Mouse (Mus musculus) MEL (cell line): ENCODE results near the gene Ddr1. TPM values are rescaled to one million over a fixed set of nuclear protein-coding genes. Genes with fewer than 3 reads are reported as not detected.

Source experiments
- DNase-seq: peaks from one replicate; pipeline ENCODE4 v3.0.0; 2011; ENCODE audit warnings: low read depth, low spot score
- H3K27ac ChIP-seq: 2 replicates; pipeline ENCODE4 v1.5.1; 2012; ENCODE audit warnings: low read depth, mild to moderate bottlenecking, control low read depth, low read length, moderate library complexity; ENCODE audit not compliant: control insufficient read depth
- H3K27me3 ChIP-seq, 2 experiments: fragments of 150-350 bp in 1 of 2; sonication (generic) in 1 of 2; 2 replicates each; pipeline ENCODE4 v1.6.1; 2012; ENCODE audit warnings: low read length in 2 of 2, mild to moderate bottlenecking in 2 of 2, improper control_type of control experiment in 1 of 2, moderate library complexity in 1 of 2; ENCODE audit not compliant: insufficient read depth in 2 of 2, control insufficient read depth in 1 of 2
- H3K36me3 ChIP-seq, 2 experiments: 2 replicates each; pipeline ENCODE4 v1.6.1; 2012 to 2014; ENCODE audit warnings: low read length in 2 of 2, improper control_type of control experiment in 1 of 2, inconsistent platforms in 1 of 2, mild to moderate bottlenecking in 1 of 2; ENCODE audit not compliant: insufficient read depth in 2 of 2, control insufficient read depth in 1 of 2
- H3K4me1 ChIP-seq, 2 experiments: fragments of 150-350 bp in 1 of 2; sonication (generic) in 1 of 2; 2 replicates each; pipeline ENCODE4 v1.6.1; 2012; ENCODE audit warnings: low read length in 2 of 2, improper control_type of control experiment in 1 of 2, mild to moderate bottlenecking in 1 of 2; ENCODE audit not compliant: insufficient read depth in 2 of 2, control insufficient read depth in 1 of 2
- H3K4me3 ChIP-seq, 2 experiments: fragments of 150-350 bp in 1 of 2; sonication (generic) in 1 of 2; 2 replicates each; pipeline ENCODE4 v1.5.1; 2012; ENCODE audit warnings: low read depth in 2 of 2, low read length in 2 of 2, mild to moderate bottlenecking in 2 of 2, moderate library complexity in 2 of 2, control low read depth in 1 of 2, improper control_type of control experiment in 1 of 2; ENCODE audit not compliant: control insufficient read depth in 1 of 2, insufficient read depth in 1 of 2
- H3K79me2 ChIP-seq: 2 replicates; pipeline ENCODE4 v1.6.1; 2012; ENCODE audit warnings: mild to moderate bottlenecking, low read length, moderate library complexity; ENCODE audit not compliant: control insufficient read depth, poor library complexity, insufficient read depth
- H3K9ac ChIP-seq: 2 replicates; pipeline ENCODE4 v1.6.1; 2012; ENCODE audit warnings: low read depth, mild to moderate bottlenecking, control low read depth, low read length, moderate library complexity; ENCODE audit not compliant: control insufficient read depth, poor library complexity, severe bottlenecking
- H3K9me3 ChIP-seq: fragments of 150-350 bp; sonication (generic); replicated peaks from 2 replicates; pipeline ENCODE4 v1.6.1; 2012; ENCODE audit warnings: mild to moderate bottlenecking, low read length, improper control_type of control experiment, moderate library complexity; ENCODE audit not compliant: insufficient read depth
- BHLHE40 ChIP-seq: IDR thresholded peaks from 2 replicates; pipeline ENCODE4 v1.6.1; 2012; ENCODE audit warnings: low read depth, mild to moderate bottlenecking, inconsistent platforms, low read length, improper control_type of control experiment, borderline replicate concordance
- CHD1 ChIP-seq: IDR thresholded peaks from 2 replicates; pipeline ENCODE4 v1.6.1; 2012; ENCODE audit warnings: low read depth, mild to moderate bottlenecking, inconsistent platforms, low read length, improper control_type of control experiment
- CHD2 ChIP-seq: IDR thresholded peaks from 2 replicates; pipeline ENCODE4 v1.6.1; 2011; ENCODE audit warnings: low read length, improper control_type of control experiment
- E2F4 ChIP-seq: IDR thresholded peaks from 2 replicates; pipeline ENCODE4 v1.6.1; 2011; ENCODE audit warnings: low read depth, low read length, improper control_type of control experiment, borderline replicate concordance
- ELF1 ChIP-seq: IDR thresholded peaks from 2 replicates; pipeline ENCODE4 v1.6.1; 2014; ENCODE audit warnings: low read depth, mild to moderate bottlenecking, inconsistent platforms, low read length, improper control_type of control experiment, moderate library complexity
- GABPA ChIP-seq: IDR thresholded peaks from 2 replicates; pipeline ENCODE4 v1.6.1; 2012; ENCODE audit warnings: low read depth, mild to moderate bottlenecking, inconsistent platforms, low read length, improper control_type of control experiment, moderate library complexity
- JUND ChIP-seq: IDR thresholded peaks from 2 replicates; pipeline ENCODE4 v1.6.1; 2011; ENCODE audit warnings: low read depth, mild to moderate bottlenecking, improper control_type of control experiment, low read length
- MYC ChIP-seq: IDR thresholded peaks from 2 replicates; pipeline ENCODE4 v1.6.1; 2011; ENCODE audit warnings: low read depth, mild to moderate bottlenecking, low read length, improper control_type of control experiment, moderate library complexity
- POLR2AphosphoS2 ChIP-seq: IDR thresholded peaks from 2 replicates; pipeline ENCODE4 v1.6.1; 2011; ENCODE audit warnings: low read length, improper control_type of control experiment
- POLR2AphosphoS5 ChIP-seq: IDR thresholded peaks from 2 replicates; pipeline ENCODE4 v1.6.1; 2012; ENCODE audit warnings: low read depth, borderline replicate concordance, mild to moderate bottlenecking, inconsistent platforms, low read length, moderate library complexity, mixed read lengths
- TBP ChIP-seq: IDR thresholded peaks from 2 replicates; pipeline ENCODE4 v1.8.0; 2011; ENCODE audit warnings: low read depth, low read length, improper control_type of control experiment
- TCF12 ChIP-seq: IDR thresholded peaks from 2 replicates; pipeline ENCODE4 v1.6.1; 2014; ENCODE audit warnings: low read depth, mild to moderate bottlenecking, inconsistent platforms, low read length, improper control_type of control experiment, moderate library complexity
- USF1 ChIP-seq: IDR thresholded peaks from 2 replicates; pipeline ENCODE4 v1.6.1; 2014; ENCODE audit warnings: low read depth, mild to moderate bottlenecking, inconsistent platforms, low read length, improper control_type of control experiment, moderate library complexity
- USF2 ChIP-seq, 2 experiments: IDR thresholded peaks; 2 replicates each; pipeline ENCODE4 v1.6.1; 2011 to 2012; ENCODE audit warnings: improper control_type of control experiment in 2 of 2, low read length in 2 of 2, borderline replicate concordance in 1 of 2, inconsistent platforms in 1 of 2, low read depth in 1 of 2, mild to moderate bottlenecking in 1 of 2; ENCODE audit not compliant: insufficient read depth in 1 of 2
- ZC3H11A ChIP-seq: IDR thresholded peaks from 2 replicates; pipeline ENCODE4 v1.6.1; 2012; ENCODE audit warnings: low read depth, mild to moderate bottlenecking, inconsistent platforms, low read length, improper control_type of control experiment
- ZKSCAN1 ChIP-seq: IDR thresholded peaks from 2 replicates; pipeline ENCODE4 v1.6.1; 2012; ENCODE audit warnings: low read depth, mild to moderate bottlenecking, inconsistent platforms, low read length, improper control_type of control experiment, moderate library complexity
- ZMIZ1 ChIP-seq: IDR thresholded peaks from 2 replicates; pipeline ENCODE4 v1.6.1; 2012; ENCODE audit warnings: low read depth, mild to moderate bottlenecking, inconsistent platforms, low read length, improper control_type of control experiment, moderate library complexity
- ZNF384 ChIP-seq: IDR thresholded peaks from 2 replicates; pipeline ENCODE4 v1.6.1; 2012; ENCODE audit warnings: low read depth, mild to moderate bottlenecking, inconsistent platforms, low read length, improper control_type of control experiment
- polyA plus RNA-seq, 2 experiments: library from polyadenylated mRNA; stranded (reverse) in 1 of 2; unstranded in 1 of 2; fragments of >175 nt in 1 of 2; fragments of >200 nt in 1 of 2; gene quantifications; 2 replicates each; pipeline versions ENCODE4 v1.2.1 to v1.2.4; 2012; ENCODE audit warnings: low replicate concordance in 2 of 2, low read depth in 1 of 2; ENCODE audit not compliant: insufficient read length in 2 of 2, insufficient read depth in 1 of 2, missing spikeins in 1 of 2
- total RNA-seq: library from RNA; depleted of rRNA; stranded (reverse); fragments of 300-350 nt; gene quantifications from 2 replicates; pipeline ENCODE4 v1.2.3, GENCODE M21; 2012

Gene Ddr1
- total and polyA plus RNA-seq, 3 experiments = 2.6 to 7.9 TPM; not detected in 1

GRCm38 (mm10) chr17:35752221-35752811, 47.9 kb upstream of the Ddr1 start:
- peak overlapping the region; percentile 34; the same call in 1 of the 2 replicates for H3K9ac ChIP-seq
- H3K9me3 ChIP-seq = no peaks in the 10 kb centered on the region
- H3K27ac ChIP-seq = no peak overlapping the region
- TF ChIP-seq POLR2AphosphoS5 (no peak), MYC (no peak), POLR2AphosphoS2 (no peak), E2F4 (no peak), JUND (no peak), TBP (no peak), ZKSCAN1 (no peak), TCF12 (no peak), ELF1 (no peak), GABPA (no peak), ZNF384 (no peak), ZMIZ1 (no peak), CHD1 (no peak), USF2 (IDR thresholded peaks at IDR 0.05; ENCODE audit: borderline replicate concordance in 1 of 2, insufficient read depth in 1 of 2, low read depth in 1 of 2, low read length in 2 of 2) (no peak), CHD2 (no peak), ZC3H11A (no peak)
- H3K4me3 ChIP-seq = peak overlapping the region; percentile 19 to 32; a peak in 3 of 4 replicates
- peaks cover 0 to 6% of the 10 kb centered on the region in 2 experiments; a peak in 2 of 4 replicates for H3K36me3 ChIP-seq
- H3K4me1 ChIP-seq = peaks cover 0 to 10% of the 10 kb centered on the region in 2 experiments; a peak in 2 of 4 replicates
- H3K27me3 ChIP-seq = no peaks in the 10 kb centered on the region; a peak in 1 of 4 replicates
- H3K79me2 ChIP-seq = no peaks in the 10 kb centered on the region
- peak; percentile 39 for DNase-seq

- Histone ChIP-seq H3K27me3 (no peaks in the 10 kb centered on the region; a peak in 2 of 4 replicates), H3K9ac (no peak overlapping the region), H3K4me1 (peaks cover 0 to 10% of the 10 kb centered on the region in 2 experiments; a peak in 2 of 4 replicates)
- DNase-seq = no peak
- TF ChIP-seq USF1 = no peak
- no peak for TF ChIP-seq BHLHE40
- TF ChIP-seq, all 39 proteins: peak for 0
- no peaks in the 10 kb centered on the region for H3K79me2 ChIP-seq
- peaks cover 0 to 6% of the 10 kb centered on the region in 2 experiments; a peak in 2 of 4 replicates for H3K36me3 ChIP-seq
- H3K4me3 ChIP-seq = no peak overlapping the region
- no peaks in the 10 kb centered on the region for H3K9me3 ChIP-seq
- H3K27ac ChIP-seq = no peak overlapping the region
Measured at GRCm38 (mm10) chr17:35749685-35750084, 45.3 kb upstream of the Ddr1 start.
